Mouse (Mus musculus): ENCODE data around the gene Ergic1.

DNA sequence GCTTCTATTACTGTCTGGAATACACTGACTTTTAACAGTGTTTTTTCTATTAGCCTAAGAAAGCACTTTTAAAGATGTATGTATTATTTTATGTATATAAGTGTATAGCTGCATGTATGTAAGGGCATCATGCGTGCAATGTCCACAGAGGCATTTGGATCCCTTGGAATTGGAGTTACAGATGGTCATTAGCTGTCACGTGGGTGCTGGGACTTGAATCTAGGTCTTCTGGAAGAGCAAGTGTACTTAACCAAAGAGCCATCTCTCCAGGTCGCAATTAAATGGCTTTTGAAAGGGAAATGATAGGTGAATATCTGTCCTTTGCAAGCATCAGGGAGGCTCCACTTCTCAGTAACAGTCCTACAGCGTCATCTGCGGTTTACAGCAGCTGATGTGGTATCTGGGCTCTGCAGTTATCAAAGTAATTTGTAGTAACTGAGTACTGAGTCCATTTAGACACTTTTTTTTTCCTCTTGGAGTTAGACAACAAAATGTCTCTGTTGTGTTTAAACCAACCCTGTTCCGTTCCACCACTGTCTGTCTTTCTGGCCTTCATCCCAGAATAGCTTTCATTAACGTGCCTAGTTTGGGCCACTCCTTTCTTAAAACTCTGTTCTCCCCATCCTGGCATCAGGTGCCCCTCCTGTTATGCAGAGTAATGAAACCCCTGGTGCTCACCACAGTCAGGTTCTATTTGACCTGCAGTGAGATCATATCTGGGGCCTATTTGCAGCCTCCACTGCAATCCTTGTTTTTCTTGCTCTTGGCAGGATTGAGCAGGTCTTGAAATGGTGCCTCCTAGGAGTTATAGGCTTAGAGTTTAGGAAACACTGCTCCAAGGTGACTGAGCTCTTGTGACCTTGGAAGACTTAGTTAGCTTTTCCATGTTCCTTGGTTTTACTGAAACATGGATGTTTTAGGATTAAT, 116.7 kb downstream of the Ergic1 start:
- no peak for TF ChIP-seq CTCF (IDR thresholded peaks at IDR 0.05; ENCODE audit: insufficient read depth, low read length)
- no peak for TF ChIP-seq POLR2A (IDR thresholded peaks at IDR 0.05; ENCODE audit: borderline replicate concordance, extremely low read depth, low read depth, low read length)

Measured in lung, adult 2 months (tissue).